Mouse (Mus musculus) spleen, embryonic (tissue): ENCODE data around the gene Hmg20a.

Experiments used
- CTCF ChIA-PET: fragments of 350-600 bp; sonication (Branson Sonifier 250); formaldehyde crosslinking; loops from one replicate; lab custom pipeline; 2022; lab: Charles Lee

Hmg20a gene

DNA sequence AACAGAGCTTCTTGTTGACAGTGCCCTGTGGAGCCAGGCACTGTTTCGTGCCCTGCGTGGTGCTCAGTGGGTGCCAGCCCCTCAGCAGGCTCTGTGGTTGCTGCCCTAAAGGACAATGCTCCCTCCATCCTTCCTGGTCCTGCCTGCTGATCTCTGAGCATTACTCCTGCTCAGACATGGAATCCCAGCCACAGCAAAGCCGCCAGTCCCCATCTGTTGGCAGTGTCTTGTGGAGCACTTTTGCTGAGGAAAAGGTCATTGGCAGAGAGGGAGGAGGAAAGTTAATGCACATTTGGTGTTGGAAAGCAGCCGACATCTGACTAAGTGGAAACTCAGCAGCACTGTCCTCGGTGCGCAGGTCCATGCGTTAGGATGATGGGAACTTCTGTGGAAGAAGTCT lies 76.7 kb downstream of the Hmg20a start:
- CTCF ChIA-PET, result no interaction called here

- CTCF ChIA-PET, result no interaction called here
Measured at GRCm38 (mm10) chr9:56495795-56496232, 77.4 kb downstream of the Hmg20a start.

GRCm38 (mm10) chr9:56496567-56496966 lies 78.2 kb downstream of the Hmg20a start:
- CTCF ChIA-PET, result no interaction called here

DNA sequence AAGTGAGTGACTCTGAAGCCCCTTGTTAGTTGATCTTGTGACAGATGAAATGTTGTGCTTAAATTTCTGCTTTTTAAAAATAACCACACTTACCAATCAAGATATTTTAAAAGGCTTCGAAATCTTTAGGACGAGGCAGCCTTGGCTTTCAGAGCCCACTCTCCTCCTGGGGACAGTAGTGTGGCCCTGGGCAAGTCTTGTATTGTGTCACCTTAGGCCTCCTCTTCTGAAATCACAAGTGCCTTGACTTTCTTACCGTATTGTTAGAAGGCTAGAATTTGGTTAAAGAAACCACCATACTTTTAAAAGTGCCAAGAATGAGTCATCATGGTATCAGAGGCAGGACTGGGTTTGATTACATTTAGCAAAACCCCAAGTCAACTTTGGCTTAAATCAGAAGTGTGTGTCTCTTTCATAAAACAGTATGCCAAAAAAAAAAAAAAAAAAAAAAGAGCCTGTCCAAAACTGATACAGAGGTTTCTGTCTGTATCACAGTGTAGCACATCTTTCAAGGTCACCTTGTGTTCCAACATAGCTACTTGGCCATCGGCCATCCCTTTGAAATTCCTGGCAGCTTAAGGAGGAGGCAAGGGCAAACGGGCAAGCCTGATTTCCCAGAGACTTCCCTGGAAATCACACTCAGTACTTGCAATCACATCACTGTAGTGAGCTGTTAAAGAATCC lies 78.9 kb downstream of the Hmg20a start:
- CTCF ChIA-PET, result interaction anchor here (1.0 kb wide), 1 partner anchor 9 kb away, joined by 3 read pairs; no protein-coding TSS in a partner anchor

- CTCF ChIA-PET, result no interaction called here
Measured at GRCm38 (mm10) chr9:56499324-56500067, 81.1 kb downstream of the Hmg20a start.

DNA sequence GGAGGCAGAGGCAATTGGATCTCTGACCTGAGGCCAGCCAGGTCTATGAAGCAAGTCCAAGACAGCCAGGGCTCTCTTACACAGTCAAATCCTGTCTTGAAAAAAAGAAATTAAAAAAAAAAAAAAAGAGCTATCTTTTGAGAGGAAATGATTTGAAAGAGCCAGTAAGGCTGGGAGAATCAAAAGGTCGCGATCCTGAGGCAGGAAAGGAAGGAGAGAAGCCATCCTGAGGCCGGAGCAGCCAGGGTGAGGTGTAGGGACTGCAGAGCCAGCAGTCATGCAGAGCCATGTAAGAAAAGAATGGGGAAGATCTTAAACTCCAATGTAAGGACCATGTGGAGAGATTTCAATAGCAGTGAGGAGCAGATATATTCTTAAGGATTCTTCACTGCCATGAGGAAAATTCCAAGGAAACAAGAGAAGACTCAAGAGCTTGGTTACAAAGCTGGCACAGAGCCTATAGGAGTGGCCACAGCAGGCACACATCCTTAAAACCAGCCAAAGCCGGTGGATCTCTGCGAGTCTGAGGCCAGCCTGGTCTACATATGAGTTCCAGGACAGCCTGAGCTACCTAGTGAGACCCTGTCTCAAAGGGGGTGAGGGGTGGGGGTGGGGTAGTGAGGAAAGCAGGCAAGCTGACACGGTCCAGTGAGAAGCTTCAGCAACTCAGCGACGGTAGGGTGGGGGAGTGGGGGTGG lies 82.6 kb downstream of the Hmg20a start:
- CTCF ChIA-PET, result interaction anchor here (1.5 kb wide), 1 partner anchor 251 kb away, joined by 4 read pairs; no protein-coding TSS in a partner anchor

GRCm38 (mm10) chr9:56501721-56502542 lies 83.5 kb downstream of the Hmg20a start:
- CTCF ChIA-PET, result interaction anchor here (1.5 kb wide), 1 partner anchor 252 kb away, joined by 4 read pairs; no protein-coding TSS in a partner anchor

DNA sequence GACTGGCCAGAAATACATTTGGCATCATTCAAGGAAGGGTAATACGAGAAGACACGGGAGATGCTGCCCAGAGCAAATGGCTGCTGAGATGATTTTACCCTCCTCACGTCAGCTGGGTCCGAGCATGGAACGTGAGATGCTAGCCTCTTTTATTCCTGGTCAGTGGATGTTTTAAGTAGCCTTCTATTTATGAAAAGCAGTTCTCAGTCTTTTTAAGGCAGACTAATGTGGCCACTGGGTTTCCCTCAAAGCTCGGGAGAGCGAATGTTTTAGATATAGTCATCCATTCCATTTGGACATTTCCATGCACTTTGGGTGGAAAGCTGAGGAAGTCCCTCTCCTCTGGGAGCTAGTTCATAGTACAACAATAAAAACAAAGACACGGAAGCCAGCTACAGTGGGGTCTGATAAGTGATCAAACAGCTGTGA lies 84.1 kb downstream of the Hmg20a start:
- CTCF ChIA-PET, result interaction anchor here (0.6 kb wide), 1 partner anchor 24 kb away, joined by 3 read pairs; no protein-coding TSS in a partner anchor

GRCm38 (mm10) chr9:56503621-56504500 lies 85.5 kb downstream of the Hmg20a start:
- CTCF ChIA-PET, result interaction anchor here (0.6 kb wide), 1 partner anchor 128 kb away, joined by 3 read pairs; no protein-coding TSS in a partner anchor

DNA sequence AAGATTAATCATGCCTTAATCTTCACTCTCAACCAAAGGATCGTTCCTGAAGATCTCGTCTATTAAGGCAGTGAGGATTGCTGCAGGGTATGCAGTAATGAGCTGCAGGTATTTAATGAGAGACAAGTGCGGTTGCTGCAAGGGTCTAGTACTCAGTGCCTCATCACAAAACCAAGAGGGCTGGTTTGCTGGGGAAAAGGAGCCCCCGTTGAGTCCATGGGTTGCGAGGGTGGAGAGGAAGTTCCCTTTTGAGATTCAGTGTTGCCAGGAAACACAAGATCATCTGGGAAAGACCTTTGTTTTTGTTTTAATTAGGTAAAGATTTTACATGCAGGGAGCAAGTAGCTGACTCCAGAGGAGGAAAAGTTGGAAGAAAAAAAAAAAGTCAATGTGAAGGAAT lies 86.1 kb downstream of the Hmg20a start:
- CTCF ChIA-PET, result no interaction called here

GRCm38 (mm10) chr9:56505083-56505792 lies 86.8 kb downstream of the Hmg20a start:
- CTCF ChIA-PET, result interaction anchor here (0.6 kb wide), 1 partner anchor 301 kb away, joined by 3 read pairs; no protein-coding TSS in a partner anchor

- CTCF ChIA-PET, result no interaction called here
Measured at GRCm38 (mm10) chr9:56505793-56506755, 87.7 kb downstream of the Hmg20a start.

- CTCF ChIA-PET, result no interaction called here
Measured at GRCm38 (mm10) chr9:56506931-56507681, 88.7 kb downstream of the Hmg20a start.

DNA sequence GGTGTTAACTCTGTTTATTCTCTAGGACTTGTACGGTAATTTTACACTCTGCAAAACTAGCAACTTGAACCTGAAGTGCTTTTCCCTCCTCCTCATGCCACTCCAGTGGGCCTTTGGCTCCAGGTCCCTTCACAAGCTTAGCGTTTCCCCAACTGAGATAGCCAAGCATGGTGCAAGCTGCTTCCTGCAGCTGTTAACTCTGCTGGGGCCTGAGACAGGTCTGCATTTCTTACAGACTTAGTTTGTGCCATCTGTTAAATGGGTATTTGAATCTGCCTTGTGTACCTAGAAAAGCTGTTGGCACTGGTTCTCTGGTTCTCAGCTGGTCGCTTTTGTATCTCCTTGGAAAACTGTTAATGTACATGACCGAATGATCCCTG lies 89.3 kb downstream of the Hmg20a start:
- CTCF ChIA-PET, result no interaction called here

DNA sequence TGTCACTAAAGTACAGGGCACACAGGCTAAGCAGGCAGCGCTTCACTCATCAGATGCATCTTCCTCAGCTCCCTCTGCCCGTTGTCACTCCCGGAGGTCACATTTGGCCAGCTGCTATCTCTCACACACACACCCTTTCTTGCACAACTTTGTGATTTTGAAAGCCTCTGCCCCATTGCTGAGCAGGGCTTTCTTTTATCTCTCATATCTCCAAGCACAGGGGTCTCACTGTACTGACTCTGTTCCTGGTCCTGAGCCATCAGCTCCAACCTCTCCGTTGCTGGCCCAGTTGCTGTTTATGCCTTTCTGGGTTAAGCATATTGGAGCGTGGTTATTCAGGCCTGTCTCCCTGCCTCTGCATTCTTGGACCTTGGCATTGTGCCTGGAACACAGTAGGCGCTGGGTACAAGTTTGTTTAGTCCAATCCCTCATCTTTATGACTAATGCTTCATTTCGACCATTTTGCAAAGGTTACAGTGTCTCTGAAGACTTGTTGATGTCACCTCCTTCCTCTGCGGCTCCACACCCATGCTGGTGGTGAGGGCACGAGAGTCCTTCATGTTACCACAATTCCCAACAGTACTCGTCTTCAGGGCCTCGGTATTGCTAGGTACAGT lies 90.5 kb downstream of the Hmg20a start:
- CTCF ChIA-PET, result no interaction called here

GRCm38 (mm10) chr9:56510281-56510680 lies 91.9 kb downstream of the Hmg20a start:
- CTCF ChIA-PET, result no interaction called here

DNA sequence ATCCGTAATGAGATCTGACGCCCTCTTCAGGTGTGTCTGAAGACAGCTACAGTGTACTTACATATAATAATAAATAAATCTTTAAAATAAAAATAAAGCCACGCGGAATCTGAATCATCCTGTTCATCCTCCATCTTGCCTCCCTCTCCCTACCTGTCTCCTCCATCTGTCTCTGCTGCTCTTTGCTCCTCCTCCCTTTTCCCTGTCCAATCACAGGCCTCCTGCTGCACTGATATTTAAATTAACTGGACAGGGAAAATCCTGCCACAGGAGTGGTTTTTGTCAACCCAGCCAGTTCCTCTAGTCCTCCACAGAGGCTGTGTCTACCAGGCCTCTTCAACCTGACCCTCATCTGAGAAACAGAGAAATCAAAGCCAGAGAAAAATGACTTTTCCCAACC lies 94.1 kb downstream of the Hmg20a start:
- CTCF ChIA-PET, result no interaction called here
